Mouse (Mus musculus) layer of hippocampus, adult 2 months (tissue): ENCODE measurements around the gene Btbd9. TPM values are rescaled to one million over a fixed set of nuclear protein-coding genes. Genes with fewer than 3 reads are reported as not detected.

Experiments
- DNase-seq, 2 experiments: peaks; one replicate each; pipeline ENCODE4 v3.0.0; 2022; ENCODE audit warnings: low spot score in 2 of 2
- H3K27ac ChIP-seq: fragments of 200-600 bp; 2 replicates; pipeline ENCODE4 v1.8.1; 2022
- H3K4me3 ChIP-seq: fragments of 200-600 bp; 2 replicates; pipeline ENCODE4 v1.8.1; 2022; ENCODE audit warnings: mild to moderate bottlenecking
- CTCF ChIP-seq: fragments of 200-600 bp; conservative IDR thresholded peaks from 2 replicates; pipeline ENCODE4 v1.8.1; 2022; ENCODE audit warnings: antibody characterized with exemption, mild to moderate bottlenecking, moderate library complexity
- total RNA-seq, 2 experiments: library from RNA; stranded (reverse); gene quantifications; 2 replicates each; pipeline ENCODE4 v1.2.3; 2021

Btbd9 gene
- total RNA-seq, 2 experiments from 2014 or later = 168 to 187 TPM

- TF ChIP-seq CTCF = no peak
- Histone ChIP-seq H3K27ac (peak overlapping the region; percentile 81; the same call in 1 of the 2 replicates), H3K4me3 (no peak overlapping the region)
- DNase-seq = no peak
Measured at GRCm38 (mm10) chr17:30263535-30263934, 312.8 kb downstream of the Btbd9 start.

GRCm38 (mm10) chr17:30262943-30263342 is 313.3 kb downstream of the Btbd9 start:
- TF ChIP-seq CTCF = no peak
- no peak for DNase-seq
- Histone ChIP-seq H3K27ac (peak overlapping the region; percentile 81; the same call in 1 of the 2 replicates), H3K4me3 (no peak overlapping the region)

GRCm38 (mm10) chr17:30262440-30262839 is 313.8 kb downstream of the Btbd9 start:
- TF ChIP-seq CTCF = no peak
- peak overlapping the region; percentile 81; the same call in 1 of the 2 replicates for H3K27ac ChIP-seq
- DNase-seq = no peak
- H3K4me3 ChIP-seq = no peak overlapping the region

DNA sequence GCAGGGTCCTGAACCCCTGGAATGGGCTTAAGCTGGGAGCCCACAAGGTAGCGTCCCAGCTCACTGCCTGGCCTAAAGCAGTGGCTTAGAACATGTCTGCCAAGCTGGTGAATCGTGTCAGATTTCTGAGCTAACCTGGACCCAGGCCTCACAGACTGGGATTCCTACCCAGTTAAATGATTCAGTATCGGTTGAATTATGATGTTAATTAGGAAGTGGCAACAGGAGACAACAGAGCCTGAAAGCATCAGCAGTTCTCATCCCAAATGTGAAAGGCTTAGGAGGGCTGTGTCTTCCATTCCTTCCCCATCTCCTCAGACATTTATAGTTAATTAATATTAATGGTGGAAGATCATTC is 314.3 kb downstream of the Btbd9 start:
- H3K27ac ChIP-seq = peak overlapping the region; percentile 81
- no peak for DNase-seq
- TF ChIP-seq CTCF = no peak
- H3K4me3 ChIP-seq = no peak overlapping the region

DNA sequence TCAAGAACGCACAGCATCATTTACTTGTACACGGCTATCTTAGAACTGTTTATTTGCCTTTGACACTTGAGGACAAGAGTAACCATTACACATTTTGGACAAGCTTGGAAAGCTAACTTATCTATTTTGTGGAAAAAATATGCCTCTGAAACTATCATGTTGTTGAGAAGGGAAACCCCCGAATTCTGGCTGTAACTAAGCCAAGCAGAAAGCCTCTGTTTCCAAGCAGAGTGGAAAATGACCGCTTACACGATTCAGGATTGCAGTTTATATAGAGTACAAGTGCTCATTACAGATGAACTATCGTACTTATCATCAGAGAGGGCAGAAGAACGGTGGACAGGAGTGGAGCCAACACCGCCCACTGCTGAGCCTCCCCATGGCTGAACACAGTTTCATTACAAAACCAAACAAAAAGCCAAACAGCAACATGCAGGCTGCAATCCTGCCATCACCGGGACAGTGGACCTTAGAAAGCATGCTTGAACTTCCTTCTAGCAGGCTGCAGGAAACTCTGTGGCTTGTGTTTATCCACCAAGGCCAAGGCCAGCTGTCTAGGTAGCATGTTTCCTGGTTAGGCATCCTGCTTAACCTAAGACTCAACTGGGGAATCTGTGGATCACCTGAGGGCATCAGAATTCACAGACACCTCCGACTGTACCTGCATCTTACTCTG is 314.8 kb downstream of the Btbd9 start:
- no peak for DNase-seq
- Histone ChIP-seq H3K27ac (peak overlapping the region; percentile 81), H3K4me3 (no peak overlapping the region)
- TF ChIP-seq CTCF = no peak

DNA sequence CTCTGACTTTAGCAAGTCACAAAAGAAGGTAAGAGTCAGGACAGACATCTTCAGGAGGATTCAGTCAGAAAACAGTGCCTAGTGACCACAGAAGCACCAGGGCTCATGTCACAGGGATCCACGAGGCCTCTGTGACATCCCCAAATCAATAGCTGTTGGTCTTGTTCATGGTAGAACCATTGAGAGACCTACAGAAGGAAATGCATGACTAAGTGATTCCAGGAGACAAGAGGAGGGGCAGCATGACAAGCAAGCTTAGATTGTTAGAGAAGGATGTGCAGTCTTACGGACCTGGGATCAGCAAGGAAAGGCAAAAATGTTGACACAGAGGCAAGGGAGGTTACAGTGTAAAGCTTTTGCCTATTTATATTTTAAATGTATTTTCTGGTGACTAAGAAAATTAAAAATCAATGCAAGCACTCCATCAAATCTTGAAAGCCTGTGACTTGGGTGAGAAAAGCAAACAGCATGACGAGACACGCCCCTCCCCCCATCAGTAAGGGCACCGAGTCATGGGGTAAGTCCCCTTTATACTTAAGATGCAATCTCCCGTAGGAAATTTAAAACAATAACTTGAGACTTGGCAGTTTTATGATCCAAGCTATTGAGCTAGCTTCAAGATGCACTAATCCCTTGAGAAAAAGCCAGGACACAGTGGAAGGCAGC is 315.5 kb downstream of the Btbd9 start:
- no peak for TF ChIP-seq CTCF
- no peak for DNase-seq
- Histone ChIP-seq H3K27ac (peak overlapping the region; percentile 81; the same call in 1 of the 2 replicates), H3K4me3 (no peak overlapping the region)

DNA sequence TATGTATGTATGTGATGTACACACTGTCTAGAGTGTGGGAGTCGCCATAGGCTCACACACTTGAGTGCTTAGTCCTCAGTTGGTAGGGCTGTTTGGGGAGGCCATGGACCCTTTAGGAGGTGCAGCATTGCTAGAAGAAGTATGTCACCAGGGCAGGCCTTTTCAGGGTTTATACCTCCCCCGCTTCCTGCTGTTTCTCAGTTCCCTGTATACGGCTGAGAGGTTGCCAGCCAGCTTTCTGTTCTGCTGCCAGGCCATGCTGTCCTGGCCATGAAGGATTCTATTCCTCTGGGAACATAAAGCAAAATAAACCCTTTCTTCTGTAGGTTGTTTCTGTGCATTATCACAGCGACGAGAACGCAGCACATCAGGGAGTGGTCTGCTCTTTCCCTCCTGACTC is 316.4 kb downstream of the Btbd9 start:
- no peak for DNase-seq
- Histone ChIP-seq H3K27ac (peak overlapping the region; percentile 81), H3K4me3 (no peak overlapping the region)
- no peak for TF ChIP-seq CTCF

DNA sequence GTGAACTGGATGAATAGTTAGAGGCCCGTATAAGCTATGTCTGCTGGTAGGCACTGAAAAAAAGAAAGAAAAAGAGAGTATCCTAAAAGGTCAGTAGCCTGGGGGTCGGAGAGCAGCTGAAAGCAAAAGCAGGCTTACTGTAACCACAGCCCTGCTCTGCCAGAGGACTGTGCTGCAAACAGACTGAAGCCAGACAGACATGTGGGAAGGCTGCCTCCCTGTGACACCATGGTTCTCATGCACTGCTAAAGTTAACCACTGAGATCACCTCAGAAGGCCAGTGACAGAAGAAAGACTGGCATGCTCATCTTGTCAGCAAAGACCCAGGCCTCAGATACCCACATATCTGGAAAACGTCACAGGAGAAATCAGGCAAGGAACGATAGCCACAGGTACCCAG is 317.8 kb downstream of the Btbd9 start:
- no peak for DNase-seq

GRCm38 (mm10) chr17:30255928-30256560 is 320.2 kb downstream of the Btbd9 start:
- no peak overlapping the region for H3K4me3 ChIP-seq
- H3K27ac ChIP-seq = peak overlapping the region; percentile 46
- DNase-seq = no peak
- no peak for TF ChIP-seq CTCF

More for the DNA sequence above, 317.8 kb downstream of the Btbd9 start:
- Histone ChIP-seq H3K27ac (peak overlapping the region; percentile 81), H3K4me3 (no peak overlapping the region)
- peak; percentile 35 for TF ChIP-seq CTCF

- H3K4me3 ChIP-seq = no peak overlapping the region
- peak overlapping the region; percentile 46; the same call in 1 of the 2 replicates for H3K27ac ChIP-seq
- TF ChIP-seq CTCF = no peak
- DNase-seq = no peak
Measured at GRCm38 (mm10) chr17:30253924-30254323, 322.4 kb downstream of the Btbd9 start.

DNA sequence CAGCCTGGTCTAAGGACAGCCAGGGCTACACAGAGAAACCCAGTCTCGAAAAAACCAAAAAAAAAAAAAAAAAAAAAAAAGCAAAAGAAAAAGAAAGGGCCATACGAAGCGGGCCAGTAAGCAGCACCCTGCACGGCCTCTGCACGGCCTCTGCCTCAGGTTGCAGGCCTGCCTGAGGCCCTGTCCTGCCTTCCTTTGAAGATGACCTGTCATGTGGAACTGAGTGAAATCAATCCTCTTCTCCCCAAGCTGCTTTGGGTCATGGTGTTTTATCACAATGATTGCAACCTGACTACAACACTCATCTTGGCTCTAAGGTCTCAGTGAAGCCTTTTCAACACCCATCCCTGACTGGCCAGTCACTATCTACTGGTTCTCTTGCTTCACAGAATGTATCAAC is 323.3 kb downstream of the Btbd9 start:
- no peak for DNase-seq
- no peak overlapping the region for H3K4me3 ChIP-seq
- TF ChIP-seq CTCF = no peak
- H3K27ac ChIP-seq = no peak overlapping the region

DNA sequence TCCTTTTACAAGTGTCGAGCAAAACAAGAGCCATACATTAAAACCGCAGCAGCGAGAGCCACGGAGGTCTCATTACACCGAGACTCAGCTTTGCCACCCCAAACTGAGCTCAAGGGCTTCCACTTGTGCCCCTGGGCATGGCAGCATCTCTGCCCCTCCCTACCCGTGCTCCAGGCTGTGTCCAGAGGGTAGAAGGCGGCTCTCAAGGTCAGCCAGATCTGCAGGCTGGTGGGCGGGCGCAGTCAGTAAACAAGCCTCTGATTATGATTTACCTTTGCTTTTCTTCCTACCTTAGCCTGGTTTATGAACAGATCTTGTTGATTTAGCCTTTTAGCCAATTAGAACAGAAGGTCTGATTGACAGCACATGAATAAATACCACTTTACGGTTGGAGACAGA is 331.0 kb downstream of the Btbd9 start:
- H3K27ac ChIP-seq = peak overlapping the region; percentile 63
- no peak overlapping the region for H3K4me3 ChIP-seq
- no peak for DNase-seq
- no peak for TF ChIP-seq CTCF

DNA sequence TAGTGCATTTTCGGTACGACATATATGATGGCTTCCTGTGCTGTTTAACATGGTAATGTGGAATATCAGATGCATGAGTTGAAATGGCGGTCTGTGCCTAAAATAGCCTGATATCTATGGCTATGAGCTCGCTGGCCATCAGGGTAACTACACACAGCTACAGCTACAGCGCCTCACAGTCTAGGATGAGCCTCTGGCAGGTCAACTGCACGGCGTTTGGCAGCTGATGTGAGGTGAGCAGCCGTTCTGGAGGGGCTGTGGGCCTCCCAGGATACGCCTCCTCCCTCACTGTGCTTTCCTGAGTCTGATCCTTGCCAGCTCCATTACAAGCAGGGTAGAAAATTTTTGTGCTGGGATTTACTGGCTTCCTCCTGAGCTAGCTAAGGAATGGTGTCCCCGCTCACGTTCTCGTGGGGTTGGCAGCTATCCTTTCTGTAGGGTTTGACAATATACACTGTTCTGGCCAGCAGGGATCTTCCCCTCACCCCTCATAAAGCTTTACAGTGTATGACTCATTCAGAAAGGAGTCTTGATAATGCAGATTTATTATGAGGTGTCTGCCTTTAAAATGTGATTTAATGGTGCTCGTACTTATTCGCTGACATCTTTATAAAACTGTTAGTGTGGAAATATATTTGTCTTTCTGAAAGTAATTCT is 331.5 kb downstream of the Btbd9 start:
- H3K27ac ChIP-seq = peak overlapping the region; percentile 63
- H3K4me3 ChIP-seq = no peak overlapping the region
- TF ChIP-seq CTCF = no peak
- DNase-seq = no peak
